Mouse (Mus musculus) erythroid progenitor cell, adult 5-6 weeks (primary cell): ENCODE measurements around the gene Tnfaip1. TPM values are rescaled to one million over a fixed set of nuclear protein-coding genes. Genes with fewer than 3 reads are reported as not detected.
"Not testable (repeated sequence)": the region's sequence is repeated elsewhere in the genome, so short reads cannot be mapped to it uniquely, and the experiment has no call there.

Experiments
- ATAC-seq: replicated peaks from 2 replicates; pipeline ENCODE4 v1.8.0; 2016; ENCODE audit warnings: moderate number of reproducible peaks, mild to moderate bottlenecking, moderate TSS enrichment, inconsistent platforms; ENCODE audit not compliant: poor library complexity, low FRiP score, severe bottlenecking
- total RNA-seq, 2 experiments: library from RNA; stranded (forward) in 1 of 2; stranded (reverse) in 1 of 2; fragments of 150-400 nt in 1 of 2; fragments of 186-747, 209-891 nt in 1 of 2; gene quantifications; 2 replicates each; pipeline versions ENCODE4 v1.2.3 to v1.2.4; 2015 to 2017; ENCODE audit warnings: low replicate concordance in 2 of 2

The Tnfaip1 gene
- total RNA-seq, 2 experiments from 2014 or later = 0.61 to 2.1 TPM

DNA sequence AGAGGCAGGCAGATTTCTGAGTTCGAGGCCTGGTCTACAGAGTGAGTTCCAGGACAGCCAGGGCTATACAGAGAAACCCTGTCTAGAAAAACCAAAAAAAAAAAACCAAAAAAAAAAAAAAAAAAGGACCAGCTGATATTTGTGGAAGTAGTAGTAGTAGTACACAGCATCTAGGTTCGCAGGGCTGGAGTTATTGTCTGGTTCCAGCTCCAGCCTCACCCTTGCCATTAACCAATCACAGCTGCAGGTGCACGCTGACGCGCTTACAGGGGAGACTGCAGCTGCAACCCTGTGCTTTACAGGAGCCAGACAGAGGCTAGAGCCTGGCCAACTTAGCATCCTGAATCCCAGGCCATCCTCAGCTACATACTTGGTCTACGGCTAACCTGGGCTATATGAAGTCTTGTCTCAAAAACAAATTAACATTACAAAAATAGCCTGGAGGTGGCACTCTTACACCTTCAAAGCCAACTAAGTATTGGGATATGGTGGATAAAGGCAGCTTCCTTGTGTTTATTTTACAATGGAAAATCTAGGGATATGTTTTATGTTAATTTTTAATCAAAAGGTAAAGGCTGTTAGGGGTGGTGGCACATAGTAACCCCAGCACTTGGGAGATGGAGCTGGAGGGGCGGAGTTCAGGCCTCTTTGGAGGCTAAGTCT is 8.4 kb upstream of the Tnfaip1 start:
- ATAC-seq = no peak

DNA sequence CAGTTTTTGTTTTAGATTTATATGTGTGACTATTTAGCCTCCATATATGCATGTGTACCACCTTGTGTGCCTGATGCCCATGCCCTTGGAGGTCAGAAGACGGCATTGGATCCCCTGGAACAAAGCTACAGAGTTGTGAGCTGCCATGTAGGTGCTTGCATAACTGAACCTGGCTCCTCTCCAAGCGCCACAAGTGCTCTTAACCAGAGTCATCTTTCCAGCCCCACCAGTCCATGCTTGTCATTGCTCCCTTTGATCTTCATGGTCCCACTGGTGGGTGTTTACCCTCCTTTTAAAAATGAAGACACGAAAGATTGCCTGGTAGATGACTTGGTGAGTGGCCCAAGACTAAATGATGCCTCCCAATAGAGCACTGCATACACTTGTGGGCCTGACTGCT is 4.2 kb upstream of the Tnfaip1 start:
- ATAC-seq = no peak

DNA sequence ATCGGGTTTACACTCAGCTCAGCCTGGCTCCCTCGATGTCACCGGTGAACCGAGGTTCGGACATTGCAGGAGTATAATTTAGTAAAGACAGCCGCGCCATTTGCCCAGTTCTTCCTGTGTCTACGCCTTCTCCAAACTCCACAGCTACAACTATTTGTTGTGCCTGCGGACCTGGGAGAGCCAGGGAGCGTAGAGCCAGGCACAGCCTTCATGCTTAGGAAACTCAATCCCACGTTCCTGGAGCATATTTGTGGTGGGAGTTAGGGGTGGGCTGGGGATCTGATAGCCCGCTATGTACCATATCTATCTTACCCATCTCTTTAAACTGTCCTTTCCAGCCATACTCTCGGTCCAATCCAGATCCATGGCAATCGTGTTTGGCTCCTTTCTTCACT is 555 bp upstream of the Tnfaip1 start:
- ATAC-seq = peak; percentile 22; the same call in 1 of the 2 replicates

DNA sequence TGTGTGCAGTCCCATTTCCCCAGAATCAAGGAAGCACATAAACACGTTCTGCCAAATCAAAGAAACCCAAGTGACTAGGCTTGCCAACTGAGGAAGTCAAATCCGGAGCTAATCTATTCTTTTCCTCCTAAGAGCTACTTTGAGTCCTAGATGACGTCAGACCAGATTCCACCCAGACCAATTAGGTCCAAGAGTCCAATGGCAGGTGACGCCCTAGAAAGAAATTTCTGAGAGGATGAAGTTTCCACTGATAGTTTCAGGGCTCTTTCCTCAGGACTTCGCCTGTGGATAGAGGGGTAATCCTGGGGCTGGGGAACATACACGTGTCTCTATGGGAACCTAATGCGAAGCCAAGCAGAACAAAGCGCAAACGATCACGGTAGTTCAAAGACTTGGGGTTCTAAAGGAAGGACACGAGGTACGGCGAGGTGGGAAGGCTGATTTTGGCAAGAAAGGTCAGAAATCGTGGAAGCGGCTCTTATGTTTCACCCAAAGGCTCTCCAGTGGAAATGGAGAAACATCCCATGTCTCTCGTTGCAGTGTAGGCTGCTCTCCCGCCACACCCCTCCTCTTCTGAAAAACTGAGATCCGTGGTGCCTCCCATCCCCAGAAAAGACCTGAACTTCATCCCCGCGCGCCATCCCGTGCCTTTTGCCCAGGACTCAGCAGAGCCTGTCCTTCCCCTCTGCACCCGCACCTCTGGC is 604 bp downstream of the Tnfaip1 start:
- ATAC-seq = no peak

GRCm38 (mm10) chr11:78534516-78534915 is 1.6 kb downstream of the Tnfaip1 start:
- no peak for ATAC-seq

GRCm38 (mm10) chr11:78531515-78531914 is 4.6 kb downstream of the Tnfaip1 start:
- not testable (repeated sequence) for ATAC-seq

DNA sequence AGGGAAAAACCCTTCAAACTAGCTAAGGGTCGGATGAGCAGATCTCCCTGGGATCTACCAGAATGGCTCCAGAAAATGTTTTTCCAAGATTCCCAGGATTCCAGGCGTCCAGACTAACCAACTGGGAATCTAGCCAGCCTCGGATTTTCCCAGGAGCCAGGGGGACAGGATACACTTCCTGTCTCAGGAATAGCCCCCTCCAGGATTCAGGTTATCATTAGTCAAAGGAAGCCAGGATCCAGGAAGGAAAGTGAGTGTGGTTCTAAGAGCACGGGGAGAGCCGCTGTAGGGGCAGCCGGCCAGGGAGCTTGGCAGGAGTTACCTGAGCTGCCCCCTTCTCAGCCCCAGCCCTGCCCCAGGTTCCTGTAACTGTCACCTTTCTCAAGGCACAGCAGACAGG is 5.1 kb downstream of the Tnfaip1 start:
- no peak for ATAC-seq

DNA sequence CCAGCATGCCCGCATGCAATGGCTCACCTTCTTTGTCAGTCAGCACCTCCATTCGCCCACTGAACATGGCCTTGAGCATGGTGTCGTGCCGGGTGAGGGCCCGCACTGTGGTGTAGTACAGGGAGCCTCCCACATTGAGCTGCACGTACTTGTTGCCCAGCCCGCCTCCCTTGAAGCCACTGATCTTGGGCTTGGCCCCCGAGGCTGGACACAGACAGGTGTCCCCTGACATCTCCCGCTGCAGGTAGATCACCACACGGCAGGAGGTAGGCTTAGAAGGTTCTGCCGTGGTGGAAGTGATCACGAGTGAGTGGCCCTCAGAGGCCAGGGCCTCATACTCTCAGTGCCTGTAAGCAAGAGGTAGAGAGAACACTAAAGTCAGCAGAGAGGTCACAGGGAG is 6.1 kb downstream of the Tnfaip1 start:
- ATAC-seq = no peak

DNA sequence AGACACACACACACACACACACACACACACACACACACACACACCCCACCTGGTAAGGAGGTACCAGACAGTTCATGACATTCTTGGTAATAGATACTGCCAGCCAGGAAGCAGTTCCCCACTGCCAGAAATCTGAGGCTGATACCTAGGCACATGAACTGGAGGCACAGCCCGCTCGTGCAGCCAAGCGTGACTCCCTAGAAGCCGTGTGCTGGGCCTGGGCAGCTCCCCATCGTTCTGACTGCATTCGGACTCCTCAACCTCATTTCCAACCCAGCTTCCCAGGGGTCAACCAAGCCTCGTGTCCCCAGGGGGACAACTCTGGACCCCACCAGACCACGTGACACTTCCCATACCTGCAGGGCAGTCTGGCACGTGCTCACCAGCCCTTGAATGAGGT is 7.4 kb downstream of the Tnfaip1 start:
- ATAC-seq = no peak

DNA sequence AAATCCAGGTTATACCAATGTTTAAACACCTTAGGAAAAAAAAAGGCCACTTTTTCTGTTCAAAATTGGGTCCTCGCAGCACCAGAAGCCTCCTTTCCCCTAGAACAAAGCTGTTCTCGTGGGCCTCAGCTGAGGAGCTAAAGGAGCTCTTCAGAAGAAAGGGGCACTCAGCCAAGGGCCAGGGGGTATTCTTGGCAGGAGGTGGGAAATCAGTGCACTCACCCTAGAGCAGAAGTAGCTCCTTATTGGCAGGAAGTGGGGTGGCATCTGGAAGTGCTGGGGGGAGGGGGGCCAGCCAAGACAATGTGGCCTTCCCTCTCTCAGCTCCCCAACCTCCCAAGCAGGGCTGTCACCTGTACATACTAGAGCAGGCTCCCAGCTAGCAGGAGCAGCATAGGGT is 11.3 kb downstream of the Tnfaip1 start:
- ATAC-seq = no peak

DNA sequence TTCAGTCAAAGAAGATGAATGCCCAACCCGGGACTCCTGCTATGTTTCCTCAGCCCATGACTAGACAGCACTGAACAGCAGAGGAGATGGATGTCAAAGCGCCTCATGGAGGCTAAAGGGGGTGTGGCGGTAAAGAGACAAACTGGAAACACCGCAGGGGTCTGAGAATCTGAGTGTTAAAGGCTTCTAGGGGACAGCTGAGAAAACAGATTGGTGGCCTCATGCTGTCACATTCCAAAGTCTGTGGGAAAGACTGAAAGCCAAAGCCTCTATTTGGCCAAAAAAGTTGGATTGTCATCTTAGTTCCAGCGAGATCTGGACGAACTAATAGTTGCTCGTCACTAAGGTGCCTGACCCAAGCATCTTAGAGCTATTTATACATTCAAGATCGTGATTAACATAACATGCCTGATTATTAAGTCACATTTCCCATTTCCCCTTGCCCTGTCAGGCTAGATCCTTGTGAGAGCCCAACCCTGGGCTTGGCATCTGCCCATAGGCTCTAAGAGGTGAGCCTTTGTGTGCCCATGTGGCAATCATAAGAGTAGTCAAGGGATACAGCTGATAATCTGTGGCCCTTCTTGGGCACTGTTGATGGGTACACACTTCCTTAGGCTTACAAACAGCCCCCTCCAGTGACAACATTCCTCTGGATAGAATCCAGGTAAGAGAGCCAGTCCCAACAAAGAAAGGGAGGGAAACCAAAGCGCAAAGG is 12.7 kb downstream of the Tnfaip1 start:
- no peak for ATAC-seq

DNA sequence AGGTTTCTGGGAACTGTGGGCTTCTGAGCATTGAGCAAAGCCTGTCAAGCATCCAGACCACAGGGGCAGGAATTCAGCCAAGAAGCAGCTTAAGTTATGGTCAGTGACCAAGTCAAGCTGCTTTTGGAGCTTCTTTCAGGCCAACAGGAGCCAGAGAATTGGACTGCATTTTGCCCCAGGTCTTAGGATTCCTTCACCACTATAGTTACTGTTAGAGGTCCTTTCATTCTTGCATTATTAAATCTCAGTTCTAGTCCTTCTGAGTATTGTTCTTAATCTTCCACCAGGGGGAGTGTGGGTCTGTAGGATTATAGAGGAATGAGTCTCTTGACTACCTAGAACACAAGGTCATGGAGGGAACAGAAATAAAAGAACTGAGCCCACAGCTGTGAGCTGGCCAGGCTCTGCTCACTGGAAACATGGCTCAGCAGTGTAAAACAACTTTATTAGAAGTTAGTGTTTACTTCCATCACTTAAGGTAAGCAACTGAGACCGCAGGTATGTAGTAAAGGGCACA is 13.6 kb downstream of the Tnfaip1 start:
- ATAC-seq = peak; percentile 33; the same call in 1 of the 2 replicates

DNA sequence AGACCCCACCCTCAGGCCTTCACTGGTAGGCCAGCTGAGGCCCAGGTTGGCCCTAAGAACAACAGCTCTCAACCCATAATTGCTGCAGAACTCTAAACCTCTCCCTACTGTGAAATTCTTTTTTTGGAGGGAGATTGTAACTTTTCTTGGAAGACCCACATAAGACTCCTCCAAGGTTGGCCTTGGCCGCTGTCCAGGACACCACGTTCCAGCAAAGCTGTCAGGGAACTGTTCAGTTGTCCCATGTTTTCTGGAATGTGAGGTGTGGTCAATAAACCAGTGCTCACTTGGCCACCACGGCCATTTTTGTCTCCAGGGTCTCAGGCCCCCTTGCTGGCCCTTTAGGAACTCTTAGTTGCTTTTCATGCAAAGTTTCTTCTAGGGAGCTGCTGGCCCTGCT is 14.3 kb downstream of the Tnfaip1 start:
- no peak for ATAC-seq

GRCm38 (mm10) chr11:78518931-78519330 is 17.2 kb downstream of the Tnfaip1 start:
- ATAC-seq = no peak

DNA sequence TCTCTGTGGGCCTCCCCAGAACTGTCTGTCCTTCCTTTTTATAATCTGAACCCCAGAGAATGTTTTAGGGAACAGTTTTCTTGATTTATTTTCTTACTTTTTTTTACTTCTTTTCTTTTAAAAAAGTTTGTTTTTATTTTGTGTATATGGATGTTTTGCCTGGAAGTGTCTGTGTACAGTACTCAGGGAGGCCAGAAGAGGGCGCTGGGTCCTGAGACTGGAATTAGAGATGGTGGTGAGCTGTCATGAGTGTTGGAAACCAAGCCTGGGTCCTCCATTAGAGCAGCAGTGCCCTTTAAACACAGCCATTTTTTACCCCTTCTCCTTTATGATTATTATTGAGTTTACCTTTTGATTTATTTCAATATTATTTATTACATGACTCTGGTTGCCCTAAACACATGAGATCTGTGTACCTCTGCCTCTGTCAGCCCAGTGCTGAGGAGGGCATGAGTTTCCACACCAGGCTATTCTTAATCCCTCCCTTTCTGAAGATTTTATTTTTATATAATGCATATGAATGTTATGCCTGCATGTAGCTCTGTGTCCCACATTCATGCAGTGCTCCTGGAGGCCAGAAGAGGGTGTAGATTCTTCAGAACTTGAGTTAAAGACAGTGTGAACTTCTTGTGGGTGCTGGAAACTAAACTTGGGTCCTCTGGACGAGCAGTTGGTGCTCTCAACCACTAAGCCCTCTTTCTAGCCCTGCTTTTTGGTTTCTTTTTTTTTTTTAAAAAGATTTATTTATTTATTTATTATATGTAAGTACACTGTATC is 20.4 kb downstream of the Tnfaip1 start:
- no peak for ATAC-seq

- ATAC-seq = no peak
Measured at GRCm38 (mm10) chr11:78513106-78513790, 22.9 kb downstream of the Tnfaip1 start.

GRCm38 (mm10) chr11:78512025-78512957 is 23.8 kb downstream of the Tnfaip1 start, which contains the start of the genes Tmem199 and Poldip2:
Gene Tmem199, minus strand, starts transcription at chr11:78512172.
Gene Poldip2, plus strand, starts transcription at chr11:78512193.
- ATAC-seq = peak; percentile 97

DNA sequence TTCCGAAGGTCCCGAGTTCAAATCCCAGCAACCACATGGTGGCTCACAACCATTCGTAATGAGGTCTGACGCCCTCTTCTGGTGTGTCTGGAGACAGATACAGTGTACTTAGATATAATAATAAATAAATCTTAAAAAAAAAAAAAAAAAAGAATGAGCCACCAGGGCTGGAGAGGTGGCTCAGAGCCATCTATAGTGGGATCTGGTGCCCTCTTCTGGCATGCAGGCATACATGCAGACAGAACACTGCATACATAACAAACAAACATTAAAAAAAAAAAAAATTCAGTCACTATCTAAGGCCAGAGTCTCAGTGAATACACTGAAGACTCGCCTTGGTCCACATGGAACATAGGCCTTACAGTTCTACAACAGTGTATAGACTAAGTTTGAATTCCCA is 27.0 kb downstream of the Tnfaip1 start:
- ATAC-seq = no peak
